Mouse (Mus musculus): ENCODE measurements at regions not wholly inside any gene's neighbourhood (a gene's known extent, or its start where the extent isn't known, plus 50 kb on each side); places are given as distances from the start of the nearest gene placed in this dataset.
A peak's percentile ranks its signal among the peaks of the same experiment; 100 is the strongest.
"Not testable (repeated sequence)": the region's sequence is repeated elsewhere in the genome, so short reads cannot be mapped to it uniquely, and the experiment has no call there.

DNA sequence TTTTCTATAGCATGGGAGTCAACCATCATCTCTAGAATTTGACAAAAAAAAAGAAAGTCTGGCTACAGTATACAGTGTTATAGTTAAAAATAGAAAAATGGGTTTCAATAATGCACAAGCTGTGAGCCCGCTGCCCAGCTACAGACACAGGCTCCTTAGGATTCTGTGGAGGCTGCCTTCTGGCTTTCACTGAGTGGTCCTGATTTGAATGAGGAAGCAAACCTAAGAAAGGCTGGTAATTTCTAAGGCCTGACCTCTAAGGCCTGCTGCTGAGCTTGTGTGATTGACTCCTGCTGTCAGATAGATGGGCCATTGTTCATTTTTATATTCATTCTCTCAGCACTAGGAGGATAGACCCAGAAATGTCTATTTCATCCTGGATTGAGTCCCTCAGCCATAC, 67.7 kb downstream of the Alg10b start:
- no peak for DNase-seq (ENCODE audit: low spot score)

DNA sequence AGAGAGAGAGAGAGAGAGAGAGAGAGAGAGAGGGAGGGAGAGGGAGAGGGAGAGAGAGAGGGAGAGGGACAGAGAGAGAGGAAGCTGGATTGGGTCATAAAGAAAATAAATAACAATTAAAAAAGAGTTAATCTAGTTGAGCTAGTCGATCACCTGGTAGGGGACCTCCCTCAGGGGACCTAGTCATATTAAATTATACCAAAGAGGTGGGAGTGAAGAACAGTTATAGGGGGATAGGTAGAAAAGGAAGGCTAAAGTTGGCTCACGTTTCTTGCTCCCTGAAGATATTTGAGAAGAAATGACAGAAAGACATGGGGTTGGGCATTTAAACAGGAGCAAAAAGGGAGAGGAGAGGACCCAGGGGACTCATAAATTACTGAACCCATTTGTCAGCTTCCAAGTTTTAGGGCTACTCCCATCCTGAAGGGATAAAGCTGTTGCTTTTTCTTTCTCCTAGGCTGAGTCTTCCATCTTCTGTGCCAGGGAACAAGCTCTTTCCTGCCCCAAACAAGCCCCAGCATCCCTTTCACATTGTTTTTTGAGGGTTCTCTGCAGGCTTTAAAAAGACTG, 70.3 kb downstream of the Alg10b start:
- DNase-seq (ENCODE audit: low spot score) = no peak

DNA sequence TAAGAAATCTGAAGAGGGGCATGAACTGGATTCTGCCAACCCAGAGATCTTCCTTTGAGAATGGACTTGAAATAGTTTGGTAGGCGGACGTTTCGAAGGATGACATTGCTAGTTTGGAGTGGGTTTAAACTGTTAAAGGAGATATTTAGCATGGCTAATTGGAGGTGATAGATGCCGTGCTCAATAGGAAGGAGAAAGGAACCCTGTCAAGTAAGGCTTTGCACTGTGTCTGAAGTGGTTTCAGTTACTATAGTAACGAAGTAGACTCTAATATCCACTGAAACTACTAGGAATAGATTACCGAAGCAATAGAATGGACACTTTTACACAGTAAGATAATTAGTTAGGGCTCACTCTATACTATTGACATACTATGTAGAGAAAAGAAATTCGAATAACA, 74.5 kb downstream of the Alg10b start:
- DNase-seq (ENCODE audit: low spot score) = no peak

DNA sequence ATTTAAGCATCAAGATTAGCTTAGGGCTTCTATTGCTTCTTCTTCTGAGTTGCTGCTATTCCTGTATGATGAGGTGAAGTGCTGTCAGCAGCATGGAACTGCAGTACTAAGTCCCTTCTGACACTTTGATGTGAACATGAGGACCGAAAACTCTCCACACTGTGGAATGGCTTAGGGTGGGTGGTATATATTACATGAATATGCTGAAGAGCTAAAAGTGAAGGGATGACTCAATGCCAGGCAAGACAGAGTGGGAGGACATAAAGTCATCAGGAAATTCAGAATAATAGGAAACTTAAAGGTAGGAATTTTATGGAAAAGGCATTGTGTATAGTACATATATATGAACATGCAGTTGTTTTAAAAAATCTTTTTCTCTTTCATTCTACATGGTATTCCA, 79.3 kb downstream of the Alg10b start:
- DNase-seq (ENCODE audit: low spot score) = peak; percentile 46

DNA sequence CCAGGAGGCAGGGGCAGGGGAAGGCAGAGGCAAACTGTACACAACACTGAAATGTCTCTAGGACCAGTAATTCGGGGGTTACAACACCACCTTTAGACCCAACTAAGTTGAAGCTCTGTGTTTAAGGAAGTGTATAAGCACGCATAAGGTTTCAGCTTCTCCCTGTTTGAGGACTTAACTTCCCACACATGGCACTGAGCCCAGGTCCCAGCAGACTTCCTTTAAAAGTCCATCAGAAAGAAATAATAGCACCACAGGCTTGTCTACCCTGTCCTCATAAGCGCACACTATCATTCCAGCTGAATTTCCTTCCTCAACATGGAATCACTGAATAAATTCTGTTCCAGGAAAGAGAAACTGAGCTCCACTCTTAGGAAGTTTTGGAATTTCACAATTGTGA, 80.9 kb downstream of the Alg10b start:
- DNase-seq (ENCODE audit: low spot score) = no peak

DNA sequence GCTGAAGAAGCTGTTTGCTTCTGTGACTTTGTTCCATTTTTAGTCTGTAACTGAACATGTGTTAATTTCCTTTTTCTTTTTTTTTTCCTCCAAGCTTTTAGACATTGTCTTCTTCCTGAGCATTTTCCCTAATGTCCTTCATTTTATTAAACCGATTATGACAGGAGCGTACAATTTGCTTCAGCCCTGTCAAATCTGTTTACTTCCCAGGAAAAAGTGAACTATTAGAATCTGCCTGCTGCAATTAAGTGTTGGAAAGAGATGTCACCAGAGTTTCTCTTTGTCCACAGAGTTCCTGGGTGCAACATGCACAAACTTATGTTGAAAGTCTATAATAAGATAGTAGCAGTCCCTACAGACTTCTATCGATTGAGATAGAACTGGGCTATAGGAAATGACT, 82.8 kb downstream of the Alg10b start:
- no peak for DNase-seq (ENCODE audit: low spot score)

DNA sequence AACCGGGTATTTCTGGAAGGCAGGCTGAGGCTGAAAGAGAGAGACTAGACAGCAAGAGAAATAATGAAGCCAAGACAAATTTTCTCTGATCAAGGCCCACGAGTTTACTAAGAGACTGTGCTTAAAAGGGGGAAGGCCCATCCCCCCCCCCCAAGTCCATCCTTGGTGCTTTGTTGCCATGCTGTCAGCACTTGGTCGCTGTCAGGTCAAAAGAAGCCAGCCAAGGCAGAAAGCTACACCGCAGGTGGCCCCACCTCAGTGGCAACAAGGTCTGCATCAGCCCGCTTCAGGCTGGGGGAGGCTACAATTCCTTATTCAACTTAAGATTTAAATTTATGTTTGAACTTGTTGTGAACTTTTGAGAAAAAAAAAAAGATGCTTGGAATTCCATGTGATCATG, 84.3 kb downstream of the Alg10b start:
- DNase-seq (ENCODE audit: low spot score) = not testable (repeated sequence)

DNA sequence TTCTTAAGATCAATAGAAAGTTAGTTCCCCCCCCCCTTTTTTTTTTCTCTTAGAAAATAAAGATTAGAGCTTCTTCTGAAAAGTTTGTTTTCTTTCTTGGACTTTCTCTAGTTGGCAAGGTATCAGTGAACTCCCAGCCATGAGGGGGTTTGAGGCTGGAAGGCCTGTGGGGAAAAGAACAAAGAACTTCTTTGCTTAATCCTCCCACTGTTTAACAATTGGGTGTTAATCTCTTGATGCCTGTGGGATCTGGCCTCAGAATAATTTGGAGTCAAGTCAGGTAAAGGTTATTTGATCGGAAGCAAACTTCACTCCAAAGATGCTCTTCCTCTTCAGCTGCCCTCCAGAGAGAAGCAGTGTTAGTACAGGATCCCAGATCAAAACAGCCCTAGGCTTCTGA, 84.8 kb downstream of the Alg10b start:
- DNase-seq (ENCODE audit: low spot score) = no peak

DNA sequence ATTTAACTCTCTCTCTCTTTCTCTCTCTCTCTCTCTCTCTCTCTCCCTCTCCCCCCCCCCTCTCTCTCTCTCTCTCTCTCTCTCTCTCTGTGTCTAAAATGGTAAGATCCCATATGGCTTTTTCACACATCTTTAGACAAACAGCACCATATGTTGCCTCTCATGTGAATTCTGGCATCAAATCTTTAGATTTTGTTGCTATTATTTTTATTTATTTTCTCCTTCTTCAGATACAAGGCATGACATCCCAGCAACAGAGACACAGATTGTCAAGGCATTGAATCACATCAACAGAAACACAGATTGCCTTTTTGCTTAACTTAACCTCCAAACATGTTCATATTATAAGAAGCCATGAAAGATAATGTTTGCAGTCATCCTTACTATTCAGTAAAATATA, 85.6 kb downstream of the Alg10b start:
- DNase-seq (ENCODE audit: low spot score) = no peak

DNA sequence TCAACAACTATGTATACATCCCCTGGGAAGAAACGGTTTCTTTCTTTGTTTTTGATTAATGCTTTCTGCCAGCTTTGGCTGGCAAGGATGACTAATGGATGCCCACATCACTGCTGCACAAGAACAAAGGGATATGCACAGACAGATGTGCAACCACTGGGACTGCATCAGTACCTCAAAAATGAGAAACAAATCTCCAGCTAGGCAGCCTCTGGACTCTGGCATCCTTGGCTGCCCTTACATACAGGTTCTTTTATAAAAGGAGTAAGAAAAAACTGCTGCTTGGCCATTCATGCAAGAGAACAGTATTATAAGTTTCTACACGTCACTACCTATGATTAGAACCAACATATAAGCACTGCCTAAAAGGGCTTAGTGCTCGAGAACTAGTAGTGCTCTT, 97.7 kb downstream of the Alg10b start:
- no peak for DNase-seq (ENCODE audit: low spot score)

DNA sequence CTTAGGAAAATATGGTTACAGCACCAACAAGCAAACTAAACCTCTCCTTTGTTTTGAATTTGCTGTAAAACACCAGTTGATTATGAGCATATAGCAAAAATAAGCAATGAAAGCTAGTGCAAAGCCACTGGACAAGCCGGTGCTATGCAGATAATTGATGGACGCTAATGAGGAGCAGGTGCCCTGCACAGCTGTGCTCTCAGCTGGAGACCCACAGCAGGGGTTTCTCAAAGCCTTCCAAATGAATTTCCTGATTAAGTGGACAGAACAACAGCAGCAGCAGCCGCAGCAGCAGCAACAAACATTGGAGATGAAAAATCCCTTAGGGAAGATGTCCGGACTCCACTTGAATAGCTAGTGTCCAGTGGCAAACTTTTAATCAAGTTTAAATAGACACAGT, 109.2 kb downstream of the Alg10b start:
- no peak for DNase-seq (ENCODE audit: low spot score)

DNA sequence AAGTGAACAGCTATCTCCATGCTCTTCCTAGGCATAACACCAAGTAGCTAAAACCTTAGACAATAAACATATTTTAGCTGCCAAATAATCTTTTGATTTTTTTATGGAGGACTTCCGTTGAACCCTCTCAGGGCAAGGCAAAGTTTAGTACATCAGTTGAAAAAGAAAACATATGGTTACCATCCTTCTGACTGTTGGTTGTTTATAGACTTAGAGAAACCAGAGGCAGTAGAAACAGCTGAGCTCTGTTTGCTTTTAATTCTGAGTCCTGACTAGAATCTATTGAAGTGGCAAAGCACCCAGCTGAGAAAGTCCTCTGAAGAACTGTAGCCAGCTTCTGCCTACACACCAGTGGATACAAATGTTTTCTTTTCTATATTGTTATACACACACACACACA, 109.7 kb downstream of the Alg10b start:
- DNase-seq (ENCODE audit: low spot score) = no peak

DNA sequence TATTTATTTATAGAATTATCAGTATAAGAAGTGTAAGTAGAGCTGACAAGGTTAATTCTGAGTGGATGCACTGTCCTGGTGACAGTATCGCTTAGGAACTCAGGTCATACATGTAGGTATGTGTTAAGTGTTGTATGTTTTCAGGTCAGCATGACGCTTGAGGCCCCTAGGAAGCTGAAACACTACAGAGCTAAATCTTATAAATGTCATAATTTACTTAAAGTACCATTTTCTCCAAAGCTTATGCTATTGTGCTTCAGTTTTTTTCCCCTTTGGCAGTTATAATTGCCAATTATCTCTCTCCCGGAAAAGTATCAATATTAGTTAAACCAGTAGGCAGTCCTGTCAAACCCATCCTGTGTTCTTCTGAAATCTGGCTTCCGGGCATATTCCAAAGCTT, 110.3 kb downstream of the Alg10b start:
- no peak for DNase-seq (ENCODE audit: low spot score)

DNA sequence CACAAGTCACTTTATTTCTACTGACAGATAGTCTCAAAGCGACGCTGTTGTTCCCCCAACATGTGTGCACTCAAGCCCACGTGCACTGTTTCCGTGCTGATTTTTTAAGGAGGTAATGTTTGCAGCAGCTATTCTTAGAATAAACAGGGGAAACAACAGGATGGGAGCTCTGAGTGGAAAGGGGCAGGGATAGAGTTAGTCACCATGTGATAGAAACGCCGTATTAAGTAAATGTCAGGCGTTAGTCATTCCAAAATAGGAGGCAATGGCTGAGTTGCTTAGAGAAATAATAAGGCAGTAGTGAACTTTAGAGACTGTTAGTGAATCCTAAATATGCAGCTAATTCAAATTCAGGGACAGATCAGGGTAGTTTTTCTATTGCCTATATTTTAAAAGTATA, 111.4 kb downstream of the Alg10b start:
- no peak for DNase-seq (ENCODE audit: low spot score)

DNA sequence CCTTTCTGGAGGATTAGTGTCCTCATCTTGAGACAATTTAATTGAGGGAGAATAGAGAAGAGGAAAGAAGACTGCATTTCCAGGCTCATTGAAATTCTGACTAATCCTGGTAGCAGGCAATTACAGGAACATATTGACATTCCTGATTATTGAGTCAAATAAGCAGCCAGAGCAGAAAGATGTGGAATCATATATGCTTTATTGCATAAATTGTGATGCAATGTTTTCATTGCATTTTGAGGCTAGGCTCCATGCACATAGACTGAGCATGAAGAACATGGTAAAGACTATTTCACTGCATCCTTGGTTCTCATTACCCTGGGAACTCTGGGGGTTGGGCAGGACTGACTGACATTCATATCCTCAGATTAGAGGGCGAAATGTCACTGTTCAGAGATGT, 116.0 kb downstream of the Alg10b start:
- DNase-seq (ENCODE audit: low spot score) = no peak

DNA sequence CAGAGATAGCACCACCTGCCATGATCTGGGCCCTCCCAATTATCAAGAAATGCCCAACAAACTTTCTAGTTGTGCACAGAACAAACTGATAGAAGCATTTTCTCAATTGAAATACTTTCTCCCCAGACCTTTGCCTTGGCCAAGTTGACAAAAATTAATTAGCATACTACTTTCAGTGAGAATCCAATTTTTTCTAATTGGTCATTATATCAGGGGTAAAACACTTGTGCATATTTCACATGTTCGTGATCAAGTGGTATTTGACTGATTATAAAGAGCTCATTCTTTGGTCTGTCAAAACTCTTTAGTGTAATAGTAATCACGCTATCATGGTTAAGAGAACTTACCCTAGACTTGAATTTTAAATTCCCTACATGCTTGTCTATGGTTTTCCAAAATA, 117.2 kb downstream of the Alg10b start:
- DNase-seq (ENCODE audit: low spot score) = no peak

DNA sequence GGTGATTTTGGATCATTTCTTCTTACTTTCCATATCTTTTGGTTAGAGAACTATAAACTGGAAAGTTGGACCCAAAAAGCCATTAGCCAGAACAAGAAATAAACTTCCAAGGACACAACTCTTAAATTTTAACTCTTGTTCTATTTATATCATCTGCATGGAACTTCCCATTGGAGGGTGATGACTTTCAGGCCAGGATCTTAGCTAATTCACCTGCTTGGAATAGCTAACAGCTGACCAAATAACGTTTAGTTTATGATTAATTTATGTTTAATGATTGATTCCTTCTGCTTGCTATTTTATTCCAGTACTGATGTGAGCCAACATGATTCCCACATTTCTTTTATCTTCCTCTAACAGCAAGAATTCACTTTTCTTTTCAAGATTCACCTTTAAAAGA, 119.7 kb downstream of the Alg10b start:
- DNase-seq (ENCODE audit: low spot score) = no peak

DNA sequence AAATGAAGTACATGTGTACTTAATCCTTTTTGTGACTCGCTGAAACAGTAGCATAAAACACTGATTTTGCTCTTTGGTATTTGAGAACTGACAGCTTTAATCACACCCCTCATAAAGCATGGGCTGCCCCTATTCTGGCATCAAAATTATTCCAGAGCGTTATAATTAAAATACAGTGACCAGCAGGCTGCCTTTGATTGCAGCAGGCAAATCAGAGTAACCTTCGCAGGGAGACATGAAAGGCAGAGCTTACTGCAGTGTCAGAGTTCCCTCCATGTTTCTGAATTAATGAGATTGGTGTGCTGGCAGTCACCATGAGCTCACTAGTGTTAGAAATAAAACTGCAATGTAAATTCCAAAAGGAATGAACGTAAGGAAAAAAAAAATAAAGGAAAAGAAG, 120.8 kb downstream of the Alg10b start:
- no peak for DNase-seq (ENCODE audit: low spot score)

DNA sequence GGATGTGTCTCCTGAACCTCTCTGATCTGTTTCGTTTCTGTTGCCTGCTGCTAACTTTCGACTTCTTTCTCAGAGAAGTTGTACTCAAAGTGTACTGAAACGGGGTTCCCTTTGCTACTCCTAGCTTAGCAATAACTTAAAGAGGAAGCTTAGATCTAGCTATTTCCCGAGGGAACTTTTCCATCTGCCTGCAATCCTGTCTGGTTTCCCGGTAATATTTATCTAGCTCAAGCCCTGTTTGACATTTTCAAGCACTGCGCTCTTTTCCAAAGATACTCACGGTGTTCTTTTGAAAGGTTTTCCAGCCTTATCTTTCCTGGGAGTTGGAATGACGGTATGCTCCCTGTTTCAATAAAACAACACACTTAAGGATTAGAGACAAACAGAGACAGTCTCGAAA, 122.1 kb downstream of the Alg10b start:
- DNase-seq (ENCODE audit: low spot score) = no peak

DNA sequence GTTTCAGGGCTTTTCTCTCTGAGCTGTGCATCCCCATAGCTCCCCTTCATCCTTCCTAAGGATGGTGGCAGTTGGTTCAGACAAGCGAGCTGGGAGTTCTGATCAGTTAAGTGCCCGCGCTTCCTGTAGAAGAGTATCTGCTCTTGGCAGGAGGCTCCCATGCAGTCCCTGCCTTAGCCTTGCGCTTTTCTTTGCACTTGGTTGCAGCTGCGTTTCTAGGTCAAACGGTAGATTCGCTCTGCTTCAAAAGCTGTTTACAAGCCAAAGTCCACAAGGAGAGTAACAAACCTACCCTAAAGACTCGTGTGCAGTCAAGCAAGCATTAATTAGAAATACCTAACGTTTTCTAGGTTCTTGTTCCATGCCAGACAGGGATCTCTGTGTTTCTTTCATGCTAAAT, 122.6 kb downstream of the Alg10b start:
- no peak for DNase-seq (ENCODE audit: low spot score)

DNA sequence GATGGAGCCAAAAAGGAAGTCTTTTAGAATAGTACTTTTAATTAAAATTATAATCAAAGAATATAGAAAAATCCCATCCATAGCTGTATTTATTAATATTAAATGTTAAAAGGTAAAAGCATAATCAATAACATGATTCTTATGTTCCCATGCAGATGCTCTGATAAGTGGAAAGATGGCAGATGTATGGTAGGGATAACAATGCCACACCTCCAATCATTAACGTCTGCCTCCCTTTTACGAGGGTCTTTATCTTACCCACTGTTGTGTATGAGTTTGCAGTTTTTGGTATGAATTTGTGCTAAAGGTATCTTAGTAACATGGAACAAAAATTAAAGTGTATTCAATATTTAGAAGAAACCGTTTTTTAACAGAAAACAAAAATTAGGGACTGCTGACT, 127.8 kb downstream of the Alg10b start:
- no peak for DNase-seq (ENCODE audit: low spot score)

DNA sequence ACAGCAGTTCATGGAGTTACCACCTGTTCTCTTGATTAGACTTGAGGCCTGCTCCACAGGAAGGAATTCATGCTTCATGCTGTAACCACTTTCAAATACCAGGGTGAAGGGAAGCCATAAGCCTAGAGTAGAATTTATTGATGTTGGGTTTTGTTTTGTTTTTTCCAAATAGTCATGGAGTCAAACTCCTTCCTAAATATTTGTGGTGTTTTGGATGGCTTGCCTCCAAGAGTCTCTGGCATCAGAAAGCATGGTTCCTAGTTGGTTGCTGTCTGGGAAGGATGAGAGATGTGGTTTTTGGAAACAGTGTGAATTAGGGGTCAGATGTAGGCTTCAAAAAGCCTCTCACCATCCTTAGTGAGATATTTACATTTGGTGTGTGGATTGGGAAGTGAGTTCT, 141.5 kb downstream of the Alg10b start:
- DNase-seq (ENCODE audit: low spot score) = no peak

DNA sequence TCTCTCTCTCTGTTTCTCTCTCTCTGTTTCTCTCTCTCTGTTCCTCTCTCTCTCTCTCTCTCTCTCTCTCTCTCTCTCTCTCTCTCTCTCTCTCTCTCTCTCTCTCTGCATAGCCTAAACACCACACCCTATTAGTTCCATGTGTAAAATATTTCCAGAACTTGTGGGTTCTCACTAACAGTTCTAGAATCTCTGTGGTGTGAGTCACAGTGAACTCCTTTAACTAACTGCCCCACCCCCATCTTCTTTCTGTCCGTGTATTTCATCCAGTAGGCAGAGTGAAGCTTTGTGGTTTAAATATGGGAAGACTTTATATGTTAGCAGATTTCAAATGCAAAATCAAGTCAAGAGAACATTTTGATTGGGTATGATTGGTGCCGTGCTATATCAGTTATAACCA, 153.8 kb downstream of the Alg10b start:
- DNase-seq (ENCODE audit: low spot score) = no peak

DNA sequence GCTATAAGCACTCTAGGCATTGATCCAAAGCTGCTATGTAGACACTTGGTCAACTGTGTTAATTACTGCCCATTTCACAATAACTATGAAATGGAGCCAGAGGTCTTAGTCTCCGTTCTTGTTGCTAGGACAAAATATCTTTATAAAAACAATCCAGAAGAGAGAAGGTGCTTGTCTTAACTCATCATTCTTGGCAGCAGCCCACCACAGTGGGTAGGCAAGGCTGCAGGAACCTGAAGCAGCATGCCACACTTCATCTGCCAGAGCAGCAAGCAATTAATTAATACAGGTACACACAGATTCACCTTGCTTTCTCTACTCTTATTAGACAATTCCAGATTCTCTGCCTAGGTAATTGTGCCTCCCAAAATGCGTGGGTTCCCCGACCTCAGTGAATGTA, 172.8 kb downstream of the Alg10b start:
- DNase-seq (ENCODE audit: low spot score) = no peak
